Mouse (Mus musculus) liver, embryonic 16.5 days (tissue): ENCODE data around the gene Zbtb42. TPM values are rescaled to one million over a fixed set of nuclear protein-coding genes. Genes with fewer than 3 reads are reported as not detected.

Experiments
- ATAC-seq: fragments of 200-750 bp; cut with Nextera tagmentation; 2 replicates; pipeline ENCODE4 v1.8.0; 2017; ENCODE audit warnings: low read depth, mild to moderate bottlenecking, moderate number of reproducible peaks, moderate library complexity
- H3K27ac ChIP-seq: fragments of 300-500 bp; sonication (generic); 2 replicates; pipeline ENCODE4 v1.5.1; 2014; ENCODE audit warnings: mild to moderate bottlenecking, low read length
- H3K27me3 ChIP-seq: fragments of 300-500 bp; sonication (generic); 2 replicates; pipeline ENCODE4 v1.6.1; 2014; ENCODE audit warnings: low read depth, low read length, mixed read lengths; ENCODE audit not compliant: control insufficient read depth, insufficient read depth
- H3K36me3 ChIP-seq: fragments of 300-500 bp; sonication (generic); 2 replicates; pipeline ENCODE4 v1.6.1; 2014; ENCODE audit warnings: mild to moderate bottlenecking; ENCODE audit not compliant: control insufficient read depth, insufficient read depth
- H3K4me1 ChIP-seq: fragments of 300-500 bp; sonication (generic); 2 replicates; pipeline ENCODE4 v1.6.1; 2014; ENCODE audit warnings: low read depth, low read length, mixed read lengths; ENCODE audit not compliant: control insufficient read depth
- H3K4me2 ChIP-seq: fragments of 300-500 bp; sonication (generic); 2 replicates; pipeline ENCODE4 v1.6.1; 2014; ENCODE audit warnings: low read depth, low read length, mixed read lengths
- H3K4me3 ChIP-seq: fragments of 300-500 bp; sonication (generic); 2 replicates; pipeline ENCODE4 v1.5.1; 2014; ENCODE audit warnings: low read depth, mild to moderate bottlenecking, low read length
- H3K9ac ChIP-seq: fragments of 300-500 bp; sonication (generic); 2 replicates; pipeline ENCODE4 v1.6.1; 2014; ENCODE audit warnings: low read depth, low read length
- H3K9me3 ChIP-seq: fragments of 300-500 bp; sonication (generic); replicated peaks from 2 replicates; pipeline ENCODE4 v1.6.1; 2016; ENCODE audit warnings: low read length; ENCODE audit not compliant: control insufficient read depth
- WGBS: fragments of 180-500 bp; shearing (Covaris S2); extraction: QIAGEN DNeasy Blood & Tissue Kit; methylation state at CpG from one replicate; pipeline ENCODE4 v1.1.7; 2014; ENCODE audit not compliant: insufficient replicate concordance; 5-methylcytosine and 5-hydroxymethylcytosine counted together
- polyA plus RNA-seq: library from polyadenylated mRNA; unstranded; fragments of >200 nt; fragmentation: Nextera tagmentation; extraction: Ambion mirVana; gene quantifications from 2 replicates; pipeline ENCODE4 v1.2.1, GENCODE M21; 2015

Gene Zbtb42
- polyA plus RNA-seq, 1 experiment from 2014 or later, result 1.5 TPM

GRCm38 (mm10) chr12:112693185-112694126, 14.8 kb downstream of the Zbtb42 start:
- Histone ChIP-seq H3K36me3 (no peaks in the 10 kb centered on the region), H3K4me3 (peak overlapping the region; percentile 72), H3K9me3 (no peaks in the 10 kb centered on the region), H3K4me1 (peaks cover 15% of the 10 kb centered on the region), H3K27ac (peak overlapping the region; percentile 57), H3K9ac (peak overlapping the region; percentile 84), H3K4me2 (peak overlapping the region; percentile 89), H3K27me3 (peaks cover 1% of the 10 kb centered on the region; the same call in 1 of the 2 replicates)
- WGBS, result 2% methylated on average over 54 of the region's 54 CpGs
- peak; percentile 96 for ATAC-seq

DNA sequence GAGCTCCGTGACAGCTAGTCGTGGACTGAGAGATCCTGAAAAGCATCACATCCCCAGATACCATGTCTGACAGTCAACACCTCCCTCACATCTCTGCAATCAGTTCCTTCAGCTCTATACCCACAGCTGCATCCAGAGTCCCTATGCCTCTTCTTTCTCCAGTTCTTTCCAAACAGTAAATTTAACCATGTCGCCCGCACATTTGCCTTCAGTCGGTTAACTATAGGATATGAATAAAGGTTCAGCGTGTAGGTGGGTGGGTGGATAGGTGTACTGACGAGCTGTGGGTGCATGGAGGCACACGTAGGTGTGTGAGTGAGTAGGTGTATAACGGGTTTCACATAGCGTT, 15.5 kb downstream of the Zbtb42 start:
- WGBS, result 64% methylated on average over 10 of the region's 10 CpGs
- ATAC-seq, result no peak
- no peaks in the 10 kb centered on the region for H3K9me3 ChIP-seq
- peaks cover 15% of the 10 kb centered on the region for H3K4me1 ChIP-seq
- peak overlapping the region; percentile 89 for H3K4me2 ChIP-seq
- peak overlapping the region; percentile 72; the same call in 1 of the 2 replicates for H3K4me3 ChIP-seq
- no peaks in the 10 kb centered on the region for H3K27me3 ChIP-seq
- no peak overlapping the region for H3K27ac ChIP-seq
- no peaks in the 10 kb centered on the region for H3K36me3 ChIP-seq
- peak overlapping the region; percentile 84; the same call in 1 of the 2 replicates for H3K9ac ChIP-seq

- no peak overlapping the region for H3K9ac ChIP-seq
- no peak overlapping the region for H3K4me3 ChIP-seq
- H3K27ac ChIP-seq, result no peak overlapping the region
- WGBS, result 55% methylated on average over 3 of the region's 3 CpGs
- no peaks in the 10 kb centered on the region for H3K9me3 ChIP-seq
- no peaks in the 10 kb centered on the region for H3K36me3 ChIP-seq
- no peak for ATAC-seq
- H3K4me1 ChIP-seq, result peaks cover 15% of the 10 kb centered on the region
- peaks cover 13% of the 10 kb centered on the region for H3K27me3 ChIP-seq
- no peak overlapping the region for H3K4me2 ChIP-seq
Measured at GRCm38 (mm10) chr12:112696806-112697425, 18.3 kb downstream of the Zbtb42 start.

- Histone ChIP-seq H3K4me3 (no peak overlapping the region), H3K27ac (no peak overlapping the region), H3K4me1 (no peaks in the 10 kb centered on the region), H3K36me3 (no peaks in the 10 kb centered on the region), H3K9me3 (no peaks in the 10 kb centered on the region), H3K9ac (no peak overlapping the region), H3K27me3 (peaks cover 13% of the 10 kb centered on the region), H3K4me2 (no peak overlapping the region)
- no peak for ATAC-seq
- WGBS, result 20% methylated on average over 15 of the region's 15 CpGs
Measured at GRCm38 (mm10) chr12:112700522-112700921, 21.9 kb downstream of the Zbtb42 start.

GRCm38 (mm10) chr12:112702374-112703320, 24.0 kb downstream of the Zbtb42 start:
- Histone ChIP-seq H3K27me3 (peaks cover 14% of the 10 kb centered on the region), H3K4me2 (no peak overlapping the region), H3K9me3 (no peaks in the 10 kb centered on the region), H3K4me1 (peaks cover 2% of the 10 kb centered on the region; the same call in 1 of the 2 replicates), H3K36me3 (no peaks in the 10 kb centered on the region), H3K9ac (no peak overlapping the region), H3K27ac (no peak overlapping the region), H3K4me3 (no peak overlapping the region)
- ATAC-seq, result no peak
- WGBS, result 22% methylated on average over 6 of the region's 6 CpGs

- peaks cover 7% of the 10 kb centered on the region for H3K27me3 ChIP-seq
- H3K36me3 ChIP-seq, result no peaks in the 10 kb centered on the region
- 0 out of 2 replicates have a peak overlapping the region, but pooled peaks have one; percentile 9 for H3K4me3 ChIP-seq
- peaks cover 2% of the 10 kb centered on the region; the same call in 1 of the 2 replicates for H3K4me1 ChIP-seq
- no peaks in the 10 kb centered on the region for H3K9me3 ChIP-seq
- no peak overlapping the region for H3K9ac ChIP-seq
- WGBS, result 10% methylated on average over 32 of the region's 32 CpGs
- H3K4me2 ChIP-seq, result peak overlapping the region; percentile 41; the same call in 1 of the 2 replicates
- ATAC-seq, result peak; percentile 74
- H3K27ac ChIP-seq, result no peak overlapping the region
Measured at GRCm38 (mm10) chr12:112706704-112707572, 28.3 kb downstream of the Zbtb42 start.

DNA sequence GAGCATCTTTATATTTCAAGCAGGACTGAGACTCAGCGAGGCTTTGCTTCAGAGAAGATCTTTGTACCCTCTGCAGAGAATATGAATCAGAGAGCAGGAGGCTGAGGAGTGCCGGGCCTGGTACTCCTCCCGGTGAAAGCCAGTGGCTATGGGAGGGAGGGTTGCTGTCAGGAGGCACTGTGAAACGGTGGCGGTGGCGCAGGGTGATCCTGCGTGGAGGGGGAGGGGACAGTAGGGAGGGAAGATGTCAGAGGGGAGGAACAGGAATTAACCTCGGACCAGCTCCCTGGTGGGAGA, 28.9 kb downstream of the Zbtb42 start:
- Histone ChIP-seq H3K9ac (no peak overlapping the region), H3K27ac (no peak overlapping the region), H3K9me3 (no peaks in the 10 kb centered on the region), H3K36me3 (no peaks in the 10 kb centered on the region), H3K4me1 (peaks cover 2% of the 10 kb centered on the region; the same call in 1 of the 2 replicates), H3K4me2 (no peak overlapping the region), H3K4me3 (no peak overlapping the region), H3K27me3 (peaks cover 7% of the 10 kb centered on the region)
- WGBS, result 22% methylated on average over 8 of the region's 8 CpGs
- ATAC-seq, result no peak

DNA sequence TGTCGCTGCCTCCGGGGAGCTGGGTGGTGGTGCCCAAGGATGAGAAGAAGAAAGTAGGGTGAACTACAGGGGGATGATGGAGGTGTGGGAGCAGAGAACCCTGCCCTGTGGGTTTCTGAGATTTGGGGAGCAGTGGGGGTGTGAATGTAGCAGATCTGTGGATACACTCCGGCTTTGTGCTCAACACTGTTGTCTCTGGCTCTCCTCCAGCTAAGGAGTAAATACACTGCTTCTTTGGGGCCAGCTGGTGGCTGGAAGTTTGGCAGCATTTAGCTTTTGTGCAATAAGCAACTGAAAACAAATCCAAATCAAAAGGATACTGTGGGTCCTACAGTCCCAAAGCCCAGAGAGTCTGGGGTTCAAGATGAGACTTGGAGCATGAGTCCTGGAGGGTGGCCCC, 35.4 kb downstream of the Zbtb42 start:
- Histone ChIP-seq H3K4me2 (no peak overlapping the region), H3K4me1 (no peaks in the 10 kb centered on the region; the same call in 1 of the 2 replicates), H3K9ac (no peak overlapping the region), H3K27me3 (no peaks in the 10 kb centered on the region), H3K9me3 (no peaks in the 10 kb centered on the region), H3K27ac (no peak overlapping the region), H3K4me3 (no peak overlapping the region), H3K36me3 (no peaks in the 10 kb centered on the region)
- ATAC-seq, result peak; percentile 33; the same call in 1 of the 2 replicates
- 48% methylated on average over 3 of the region's 3 CpGs for WGBS
